Mouse (Mus musculus): ENCODE measurements around the gene Polr1c.

Gene Polr1c

GRCm38 (mm10) chr17:46244579-46244978 lies 3.3 kb downstream of the Polr1c start:
- Histone ChIP-seq H3K4me3 (replicated peaks; ENCODE audit: low read length) (0 out of 2 replicates have a peak overlapping the region, but pooled peaks have one; percentile 13), H3K36me3 (ENCODE audit: insufficient read depth, low read length) (peaks cover 84% of the 10 kb centered on the region), H3K4me1 (replicated peaks; ENCODE audit: low read depth, low read length) (peaks cover 76% of the 10 kb centered on the region), H3K9me3 (ENCODE audit: low read length) (no peaks in the 10 kb centered on the region), H3K27me3 (ENCODE audit: insufficient read depth, low read length) (no peaks in the 10 kb centered on the region)
- TF ChIP-seq CTCF (conservative IDR thresholded peaks at IDR 0.05; ENCODE audit: low read length) = no peak
- TF ChIP-seq NANOG (IDR thresholded peaks at IDR 0.05; ENCODE audit: borderline replicate concordance, low read length) = no peak
- TF ChIP-seq POU5F1 (IDR thresholded peaks at IDR 0.05; ENCODE audit: borderline replicate concordance, low read length) = no peak

- Histone ChIP-seq H3K4me3 (replicated peaks; ENCODE audit: low read length) (no peak overlapping the region), H3K4me1 (replicated peaks; ENCODE audit: low read depth, low read length) (peaks cover 66% of the 10 kb centered on the region), H3K36me3 (ENCODE audit: insufficient read depth, low read length) (peaks cover 84% of the 10 kb centered on the region), H3K27me3 (ENCODE audit: insufficient read depth, low read length) (no peaks in the 10 kb centered on the region), H3K9me3 (ENCODE audit: low read length) (no peaks in the 10 kb centered on the region)
- TF ChIP-seq CTCF (conservative IDR thresholded peaks at IDR 0.05; ENCODE audit: low read length) (no peak), POU5F1 (IDR thresholded peaks at IDR 0.05; ENCODE audit: borderline replicate concordance, low read length) (no peak), NANOG (IDR thresholded peaks at IDR 0.05; ENCODE audit: borderline replicate concordance, low read length) (no peak)
Measured at GRCm38 (mm10) chr17:46243624-46244023, 4.2 kb downstream of the Polr1c start.

- Histone ChIP-seq H3K27me3 (ENCODE audit: insufficient read depth, low read length) (no peaks in the 10 kb centered on the region), H3K9me3 (ENCODE audit: low read length) (no peaks in the 10 kb centered on the region), H3K36me3 (ENCODE audit: insufficient read depth, low read length) (peaks cover 90% of the 10 kb centered on the region), H3K4me3 (replicated peaks; ENCODE audit: low read length) (no peak overlapping the region), H3K4me1 (replicated peaks; ENCODE audit: low read depth, low read length) (peaks cover 64% of the 10 kb centered on the region)
- TF ChIP-seq NANOG (IDR thresholded peaks at IDR 0.05; ENCODE audit: borderline replicate concordance, low read length) (no peak), CTCF (conservative IDR thresholded peaks at IDR 0.05; ENCODE audit: low read length) (no peak), POU5F1 (IDR thresholded peaks at IDR 0.05; ENCODE audit: borderline replicate concordance, low read length) (no peak)
Measured at GRCm38 (mm10) chr17:46242993-46243392, 4.9 kb downstream of the Polr1c start.

- Histone ChIP-seq H3K27me3 (ENCODE audit: insufficient read depth, low read length) (no peaks in the 10 kb centered on the region), H3K4me1 (replicated peaks; ENCODE audit: low read depth, low read length) (peaks cover 64% of the 10 kb centered on the region), H3K36me3 (ENCODE audit: insufficient read depth, low read length) (peaks cover 97% of the 10 kb centered on the region), H3K9me3 (ENCODE audit: low read length) (no peaks in the 10 kb centered on the region), H3K4me3 (replicated peaks; ENCODE audit: low read length) (no peak overlapping the region)
- no peak for TF ChIP-seq NANOG (IDR thresholded peaks at IDR 0.05; ENCODE audit: borderline replicate concordance, low read length)
- TF ChIP-seq POU5F1 (IDR thresholded peaks at IDR 0.05; ENCODE audit: borderline replicate concordance, low read length) = no peak
- no peak for TF ChIP-seq CTCF (conservative IDR thresholded peaks at IDR 0.05; ENCODE audit: low read length)
Measured at GRCm38 (mm10) chr17:46242274-46242673, 5.6 kb downstream of the Polr1c start.

- no peak for TF ChIP-seq POU5F1 (IDR thresholded peaks at IDR 0.05; ENCODE audit: borderline replicate concordance, low read length)
- TF ChIP-seq NANOG (IDR thresholded peaks at IDR 0.05; ENCODE audit: borderline replicate concordance, low read length) = no peak
- no peak for TF ChIP-seq CTCF (conservative IDR thresholded peaks at IDR 0.05; ENCODE audit: low read length)
- Histone ChIP-seq H3K4me1 (replicated peaks; ENCODE audit: low read depth, low read length) (peaks cover 57% of the 10 kb centered on the region), H3K36me3 (ENCODE audit: insufficient read depth, low read length) (peaks cover 99% of the 10 kb centered on the region), H3K4me3 (replicated peaks; ENCODE audit: low read length) (no peak overlapping the region), H3K9me3 (ENCODE audit: low read length) (no peaks in the 10 kb centered on the region), H3K27me3 (ENCODE audit: insufficient read depth, low read length) (no peaks in the 10 kb centered on the region)
Measured at GRCm38 (mm10) chr17:46241471-46241870, 6.4 kb downstream of the Polr1c start.

GRCm38 (mm10) chr17:46239516-46240114 lies 8.2 kb downstream of the Polr1c start:
- Histone ChIP-seq H3K9me3 (ENCODE audit: low read length) (no peaks in the 10 kb centered on the region), H3K27me3 (ENCODE audit: insufficient read depth, low read length) (no peaks in the 10 kb centered on the region), H3K36me3 (ENCODE audit: insufficient read depth, low read length) (peaks cover 97% of the 10 kb centered on the region), H3K4me1 (replicated peaks; ENCODE audit: low read depth, low read length) (peaks cover 38% of the 10 kb centered on the region), H3K4me3 (replicated peaks; ENCODE audit: low read length) (no peak overlapping the region)
- TF ChIP-seq POU5F1 (IDR thresholded peaks at IDR 0.05; ENCODE audit: borderline replicate concordance, low read length) = no peak
- no peak for TF ChIP-seq CTCF (conservative IDR thresholded peaks at IDR 0.05; ENCODE audit: low read length)
- TF ChIP-seq NANOG (IDR thresholded peaks at IDR 0.05; ENCODE audit: borderline replicate concordance, low read length) = no peak

- Histone ChIP-seq H3K9me3 (ENCODE audit: low read length) (no peaks in the 10 kb centered on the region), H3K27me3 (ENCODE audit: insufficient read depth, low read length) (no peaks in the 10 kb centered on the region), H3K4me3 (replicated peaks; ENCODE audit: low read length) (no peak overlapping the region)
Measured at GRCm38 (mm10) chr17:46237480-46237879, 10.4 kb downstream of the Polr1c start.

GRCm38 (mm10) chr17:46237079-46237478 lies 10.8 kb downstream of the Polr1c start:
- peaks cover 97% of the 10 kb centered on the region for H3K36me3 ChIP-seq (ENCODE audit: insufficient read depth, low read length)
- peaks cover 13% of the 10 kb centered on the region for H3K4me1 ChIP-seq (replicated peaks; ENCODE audit: low read depth, low read length)
- H3K27me3 ChIP-seq (ENCODE audit: insufficient read depth, low read length) = no peaks in the 10 kb centered on the region
- TF ChIP-seq CTCF (conservative IDR thresholded peaks at IDR 0.05; ENCODE audit: low read length) (no peak), NANOG (IDR thresholded peaks at IDR 0.05; ENCODE audit: borderline replicate concordance, low read length) (no peak), POU5F1 (IDR thresholded peaks at IDR 0.05; ENCODE audit: borderline replicate concordance, low read length) (no peak)
- H3K9me3 ChIP-seq (ENCODE audit: low read length) = no peaks in the 10 kb centered on the region
- H3K4me3 ChIP-seq (replicated peaks; ENCODE audit: low read length) = no peak overlapping the region

More at GRCm38 (mm10) chr17:46237480-46237879, 10.4 kb downstream of the Polr1c start:
- peaks cover 97% of the 10 kb centered on the region for H3K36me3 ChIP-seq (ENCODE audit: insufficient read depth, low read length)
- TF ChIP-seq NANOG (IDR thresholded peaks at IDR 0.05; ENCODE audit: borderline replicate concordance, low read length) (no peak), POU5F1 (IDR thresholded peaks at IDR 0.05; ENCODE audit: borderline replicate concordance, low read length) (no peak), CTCF (conservative IDR thresholded peaks at IDR 0.05; ENCODE audit: low read length) (no peak)
- H3K4me1 ChIP-seq (replicated peaks; ENCODE audit: low read depth, low read length) = peaks cover 17% of the 10 kb centered on the region

GRCm38 (mm10) chr17:46236067-46236466 lies 11.8 kb downstream of the Polr1c start:
- H3K4me1 ChIP-seq (replicated peaks; ENCODE audit: low read depth, low read length) = peaks cover 5% of the 10 kb centered on the region
- no peaks in the 10 kb centered on the region for H3K27me3 ChIP-seq (ENCODE audit: insufficient read depth, low read length)
- no peaks in the 10 kb centered on the region for H3K9me3 ChIP-seq (ENCODE audit: low read length)
- TF ChIP-seq CTCF (conservative IDR thresholded peaks at IDR 0.05; ENCODE audit: low read length) (no peak), POU5F1 (IDR thresholded peaks at IDR 0.05; ENCODE audit: borderline replicate concordance, low read length) (no peak), NANOG (IDR thresholded peaks at IDR 0.05; ENCODE audit: borderline replicate concordance, low read length) (no peak)
- H3K36me3 ChIP-seq (ENCODE audit: insufficient read depth, low read length) = peaks cover 98% of the 10 kb centered on the region
- H3K4me3 ChIP-seq (replicated peaks; ENCODE audit: low read length) = no peak overlapping the region

All from E14TG2a.4 (cell line).